Mouse (Mus musculus) embryonic facial prominence, embryonic 15.5 days (tissue): ENCODE measurements around the gene Adamts20. TPM values are rescaled to one million over a fixed set of nuclear protein-coding genes. Genes with fewer than 3 reads are reported as not detected.
A peak's percentile ranks its signal among the peaks of the same experiment; 100 is the strongest.

Experiments
- ATAC-seq: fragments of 200-750 bp; cut with Nextera tagmentation; 2 replicates; pipeline ENCODE4 v1.8.0; 2017; ENCODE audit warnings: low read depth, moderate TSS enrichment; ENCODE audit not compliant: insufficient number of reproducible peaks, low FRiP score, low TSS enrichment
- H3K27ac ChIP-seq: fragments of 300-500 bp; sonication (generic); replicated peaks from 2 replicates; pipeline ENCODE4 v1.5.1; 2015; ENCODE audit warnings: mild to moderate bottlenecking, inconsistent platforms
- H3K27me3 ChIP-seq: fragments of 300-500 bp; sonication (generic); 2 replicates; pipeline ENCODE4 v1.6.1; 2015; ENCODE audit warnings: inconsistent platforms
- H3K36me3 ChIP-seq: fragments of 300-500 bp; sonication (generic); 2 replicates; pipeline ENCODE4 v1.6.1; 2015; ENCODE audit warnings: mild to moderate bottlenecking, inconsistent platforms
- H3K4me1 ChIP-seq: fragments of 300-500 bp; sonication (generic); 2 replicates; pipeline ENCODE4 v1.6.1; 2015; ENCODE audit warnings: inconsistent platforms
- H3K4me2 ChIP-seq: fragments of 300-500 bp; sonication (generic); replicated peaks from 2 replicates; pipeline ENCODE4 v1.6.1; 2015; ENCODE audit warnings: mild to moderate bottlenecking, inconsistent platforms
- H3K4me3 ChIP-seq: fragments of 300-500 bp; sonication (generic); replicated peaks from 2 replicates; pipeline ENCODE4 v1.5.1; 2015; ENCODE audit warnings: mild to moderate bottlenecking, inconsistent platforms
- H3K9ac ChIP-seq: fragments of 300-500 bp; sonication (generic); 2 replicates; pipeline ENCODE4 v1.6.1; 2015; ENCODE audit warnings: inconsistent platforms
- H3K9me3 ChIP-seq: fragments of 300-500 bp; sonication (generic); replicated peaks from 2 replicates; pipeline ENCODE4 v1.6.1; 2016; ENCODE audit warnings: inconsistent platforms
- WGBS: fragments of 180-500 bp; shearing (Covaris S2); methylation state at CpG from one replicate; pipeline ENCODE4 v1.1.7; 2015; 5-methylcytosine and 5-hydroxymethylcytosine counted together
- polyA plus RNA-seq: library from polyadenylated mRNA; unstranded; fragments of >200 nt; fragmentation: Nextera tagmentation; extraction: Ambion mirVana; gene quantifications from 2 replicates; pipeline ENCODE4 v1.2.1, GENCODE M21; 2015

The Adamts20 gene
- polyA plus RNA-seq, 1 experiment from 2014 or later, result 8.7 TPM

DNA sequence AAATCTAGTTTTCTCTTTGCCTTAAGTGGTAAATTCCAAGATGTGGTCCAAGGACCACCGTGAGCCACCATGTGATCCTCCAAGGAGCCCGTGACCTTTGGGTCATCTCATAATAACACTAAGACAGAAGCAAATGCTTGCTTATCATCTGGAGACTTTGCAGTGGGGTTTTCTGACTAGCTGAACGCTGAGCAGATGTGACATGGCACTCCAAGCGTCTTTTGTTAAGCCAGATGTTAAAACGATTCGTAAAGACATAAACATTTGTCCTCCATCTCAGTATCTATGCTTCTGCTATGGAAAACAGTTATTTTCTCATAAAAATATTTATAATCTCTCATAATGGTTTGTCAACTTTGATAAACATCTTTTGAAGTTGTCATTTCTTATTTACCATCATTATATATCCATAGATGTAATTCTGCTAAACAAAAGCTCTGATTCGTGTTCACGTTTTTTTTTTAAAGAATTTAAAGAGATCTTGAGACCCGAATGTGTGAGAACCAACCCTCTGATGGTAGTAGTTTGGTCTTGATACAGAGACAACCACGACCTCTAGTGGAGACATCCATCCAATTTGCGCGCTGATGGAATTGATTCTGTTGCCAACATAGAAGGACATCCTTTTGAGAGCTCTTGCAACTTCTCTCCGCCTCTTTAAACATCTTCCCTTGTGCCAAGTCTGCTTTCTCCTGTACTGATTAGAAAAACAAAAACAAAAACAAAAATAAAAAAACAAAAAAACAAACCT is 212.1 kb downstream of the Adamts20 start:
- no peaks in the 10 kb centered on the region for H3K27me3 ChIP-seq
- no peak overlapping the region for H3K4me3 ChIP-seq
- no peaks in the 10 kb centered on the region for H3K36me3 ChIP-seq
- no peaks in the 10 kb centered on the region for H3K9me3 ChIP-seq
- no peak overlapping the region for H3K9ac ChIP-seq
- H3K27ac ChIP-seq, result no peak overlapping the region
- no peak for ATAC-seq
- H3K4me1 ChIP-seq, result peaks cover 9% of the 10 kb centered on the region; the same call in 1 of the 2 replicates
- WGBS, result 55% methylated on average over 13 of the region's 13 CpGs
- H3K4me2 ChIP-seq, result no peak overlapping the region

DNA sequence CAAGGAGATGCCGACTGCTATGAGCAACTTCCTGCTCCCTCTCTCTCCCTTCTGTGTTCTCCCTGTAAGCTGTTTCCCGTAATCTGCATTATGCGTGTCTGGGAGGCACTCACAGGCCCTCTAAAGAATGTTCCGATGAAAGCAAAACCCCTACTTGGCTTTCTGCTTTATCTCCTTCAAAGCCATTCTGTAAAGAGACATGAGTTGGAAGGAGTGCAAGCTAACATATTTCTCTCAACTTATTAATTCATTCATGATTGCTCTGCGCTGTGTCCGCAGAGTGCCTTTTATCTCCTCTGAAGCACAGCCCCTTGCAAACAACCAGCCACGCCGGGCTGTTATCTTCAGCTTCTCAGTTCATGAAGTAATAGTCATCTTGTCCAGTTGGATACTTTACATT is 215.5 kb downstream of the Adamts20 start:
- H3K27ac ChIP-seq, result no peak overlapping the region
- H3K27me3 ChIP-seq, result no peaks in the 10 kb centered on the region
- no peak for ATAC-seq
- no peak overlapping the region for H3K4me2 ChIP-seq
- peaks cover 9% of the 10 kb centered on the region; the same call in 1 of the 2 replicates for H3K4me1 ChIP-seq
- H3K9ac ChIP-seq, result no peak overlapping the region
- H3K36me3 ChIP-seq, result no peaks in the 10 kb centered on the region
- no peak overlapping the region for H3K4me3 ChIP-seq
- WGBS, result 63% methylated on average over 8 of the region's 8 CpGs
- H3K9me3 ChIP-seq, result no peaks in the 10 kb centered on the region

DNA sequence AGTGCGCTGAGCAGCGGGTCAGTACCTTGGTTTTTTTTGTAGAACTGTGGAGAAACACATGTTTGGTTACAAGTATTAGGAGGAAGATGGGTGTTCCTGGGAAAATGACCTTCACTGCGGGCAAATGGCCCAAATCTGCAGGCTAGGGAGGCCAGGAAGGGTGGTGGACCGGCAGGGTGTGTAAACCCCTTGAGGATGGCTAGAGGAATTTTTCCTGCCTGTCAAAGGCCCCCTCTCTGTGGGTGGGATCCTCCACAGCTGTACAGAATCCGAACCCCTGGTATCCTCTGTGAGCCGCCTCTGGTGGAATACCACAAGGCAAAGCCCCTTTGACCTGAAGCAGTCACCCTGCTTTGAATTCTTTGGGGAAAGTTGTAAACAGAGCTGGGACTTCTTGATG is 216.8 kb downstream of the Adamts20 start:
- 51% methylated on average over 6 of the region's 6 CpGs for WGBS
- no peak overlapping the region for H3K27ac ChIP-seq

DNA sequence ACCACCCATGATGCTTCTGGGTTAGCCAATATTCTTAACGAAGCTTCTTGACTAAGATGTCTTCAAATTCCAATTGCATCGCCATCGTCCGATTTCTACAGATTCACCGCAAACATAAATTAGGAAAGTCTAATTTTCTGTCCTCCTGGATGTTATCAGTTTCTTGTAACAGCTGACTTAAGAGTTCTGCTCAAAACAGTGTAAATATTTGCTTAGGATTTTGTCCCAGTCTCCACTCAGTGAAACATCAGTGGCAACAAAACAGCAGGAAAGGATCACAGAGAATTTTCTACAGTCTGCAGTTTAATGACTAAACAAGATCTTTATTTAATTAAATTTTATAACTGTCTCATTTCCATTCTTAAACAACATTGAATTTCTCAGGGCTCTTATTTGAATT is 218.5 kb downstream of the Adamts20 start:
- Histone ChIP-seq H3K27me3 (no peaks in the 10 kb centered on the region), H3K9me3 (no peaks in the 10 kb centered on the region), H3K4me1 (no peaks in the 10 kb centered on the region), H3K36me3 (no peaks in the 10 kb centered on the region), H3K27ac (no peak overlapping the region), H3K9ac (no peak overlapping the region), H3K4me2 (no peak overlapping the region), H3K4me3 (no peak overlapping the region)
- ATAC-seq, result no peak
- WGBS, result 77% methylated on average over 5 of the region's 5 CpGs

More for the DNA sequence above, 216.8 kb downstream of the Adamts20 start:
- Histone ChIP-seq H3K4me3 (no peak overlapping the region), H3K4me2 (no peak overlapping the region), H3K4me1 (no peaks in the 10 kb centered on the region), H3K9me3 (no peaks in the 10 kb centered on the region), H3K27me3 (no peaks in the 10 kb centered on the region), H3K9ac (no peak overlapping the region), H3K36me3 (no peaks in the 10 kb centered on the region)
- no peak for ATAC-seq

DNA sequence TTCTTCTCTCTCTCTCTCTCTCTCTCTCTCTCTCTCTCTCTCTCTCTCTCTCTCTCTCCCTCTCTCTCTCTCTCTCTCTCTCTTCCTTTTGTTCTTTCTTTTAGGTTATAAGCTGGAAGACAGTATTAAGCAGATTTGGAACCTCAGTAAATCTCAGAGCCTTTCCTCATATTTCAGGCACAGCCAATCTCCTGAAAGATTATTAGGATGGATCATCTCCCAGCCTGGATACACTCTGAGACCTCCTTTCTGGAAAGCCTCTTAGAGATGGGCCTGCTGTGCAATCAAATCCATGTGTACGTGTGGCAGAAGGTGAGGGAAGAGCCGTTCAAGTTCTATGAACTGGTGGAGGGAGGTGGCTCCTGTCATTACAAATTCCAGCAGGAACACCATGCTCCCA is 220.9 kb downstream of the Adamts20 start:
- no peak overlapping the region for H3K4me2 ChIP-seq
- ATAC-seq, result no peak
- no peaks in the 10 kb centered on the region for H3K9me3 ChIP-seq
- H3K9ac ChIP-seq, result no peak overlapping the region
- no peak overlapping the region for H3K4me3 ChIP-seq
- no peaks in the 10 kb centered on the region for H3K27me3 ChIP-seq
- H3K36me3 ChIP-seq, result no peaks in the 10 kb centered on the region
- no peaks in the 10 kb centered on the region for H3K4me1 ChIP-seq
- WGBS, result 69% methylated on average over 2 of the region's 2 CpGs
- H3K27ac ChIP-seq, result no peak overlapping the region

DNA sequence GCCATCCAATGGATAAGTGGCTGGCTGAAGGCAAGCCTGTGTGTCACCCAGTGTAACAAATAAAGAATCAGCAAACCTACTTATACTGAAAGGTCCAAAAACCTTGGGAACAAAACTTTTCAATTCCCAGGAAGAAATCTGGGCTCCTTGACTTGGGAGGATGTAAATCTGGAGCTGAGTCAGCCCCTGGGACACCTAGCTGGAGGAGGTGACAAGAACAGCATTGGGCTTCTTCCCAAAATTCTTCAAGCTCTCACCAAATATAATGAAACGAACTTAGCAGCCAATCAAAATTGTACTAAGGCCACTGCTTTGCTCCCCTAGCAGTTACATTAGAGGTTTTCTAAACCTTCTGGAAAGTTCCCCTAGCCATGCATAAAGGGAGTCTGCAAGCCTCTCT is 223.1 kb downstream of the Adamts20 start:
- WGBS, result 83% methylated on average over 1 of the region's 1 CpGs
- Histone ChIP-seq H3K9ac (no peak overlapping the region), H3K27ac (no peak overlapping the region), H3K4me1 (no peaks in the 10 kb centered on the region), H3K9me3 (no peaks in the 10 kb centered on the region), H3K27me3 (no peaks in the 10 kb centered on the region), H3K36me3 (no peaks in the 10 kb centered on the region), H3K4me2 (no peak overlapping the region), H3K4me3 (no peak overlapping the region)
- no peak for ATAC-seq

DNA sequence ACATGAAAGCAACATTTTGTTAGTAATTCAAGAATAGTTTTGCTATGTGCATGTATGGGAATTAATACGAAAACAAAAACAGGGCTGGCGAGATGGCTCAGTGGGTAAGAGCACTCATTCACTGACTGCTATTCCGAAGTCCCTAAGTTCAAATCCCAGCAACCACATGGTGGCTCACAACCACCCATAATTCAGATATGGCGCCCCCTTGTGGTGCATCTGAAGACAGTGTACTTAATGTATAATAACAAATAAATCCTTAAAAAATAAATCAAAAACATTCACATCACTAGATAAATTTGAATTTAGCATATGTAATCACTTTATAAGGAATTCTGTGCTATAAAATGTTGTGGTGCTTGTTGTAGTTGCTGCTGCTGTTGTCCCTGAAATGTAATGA is 225.6 kb downstream of the Adamts20 start:
- 80% methylated on average over 4 of the region's 4 CpGs for WGBS
- H3K4me3 ChIP-seq, result no peak overlapping the region
- H3K9ac ChIP-seq, result no peak overlapping the region
- H3K27ac ChIP-seq, result no peak overlapping the region
- H3K9me3 ChIP-seq, result no peaks in the 10 kb centered on the region
- no peaks in the 10 kb centered on the region for H3K36me3 ChIP-seq
- no peak for ATAC-seq
- no peak overlapping the region for H3K4me2 ChIP-seq
- no peaks in the 10 kb centered on the region for H3K4me1 ChIP-seq
- H3K27me3 ChIP-seq, result no peaks in the 10 kb centered on the region

DNA sequence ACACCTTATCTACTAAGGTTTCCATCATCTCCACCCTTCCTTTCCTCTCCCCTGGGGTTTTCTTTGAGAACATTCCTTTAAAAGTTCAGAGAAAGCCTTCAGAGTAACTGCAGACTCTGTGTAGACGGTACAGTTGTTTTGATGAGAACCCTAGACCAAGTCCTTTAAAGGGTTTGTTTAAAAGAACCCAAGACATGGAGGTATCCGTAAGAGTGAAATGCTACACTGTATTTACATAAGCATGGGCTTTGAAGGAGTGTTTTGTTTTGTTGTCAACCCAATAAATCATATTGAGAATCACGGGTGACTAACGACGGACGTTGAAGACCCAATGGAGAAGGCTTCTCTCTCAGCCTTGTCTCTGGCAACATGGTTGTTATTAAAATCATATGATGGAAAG is 226.1 kb downstream of the Adamts20 start:
- H3K9me3 ChIP-seq, result no peaks in the 10 kb centered on the region
- H3K9ac ChIP-seq, result no peak overlapping the region
- 55% methylated on average over 6 of the region's 6 CpGs for WGBS
- no peaks in the 10 kb centered on the region for H3K4me1 ChIP-seq
- no peaks in the 10 kb centered on the region for H3K36me3 ChIP-seq
- no peak overlapping the region for H3K4me3 ChIP-seq
- no peak overlapping the region for H3K27ac ChIP-seq
- H3K4me2 ChIP-seq, result no peak overlapping the region
- no peaks in the 10 kb centered on the region for H3K27me3 ChIP-seq
- no peak for ATAC-seq

DNA sequence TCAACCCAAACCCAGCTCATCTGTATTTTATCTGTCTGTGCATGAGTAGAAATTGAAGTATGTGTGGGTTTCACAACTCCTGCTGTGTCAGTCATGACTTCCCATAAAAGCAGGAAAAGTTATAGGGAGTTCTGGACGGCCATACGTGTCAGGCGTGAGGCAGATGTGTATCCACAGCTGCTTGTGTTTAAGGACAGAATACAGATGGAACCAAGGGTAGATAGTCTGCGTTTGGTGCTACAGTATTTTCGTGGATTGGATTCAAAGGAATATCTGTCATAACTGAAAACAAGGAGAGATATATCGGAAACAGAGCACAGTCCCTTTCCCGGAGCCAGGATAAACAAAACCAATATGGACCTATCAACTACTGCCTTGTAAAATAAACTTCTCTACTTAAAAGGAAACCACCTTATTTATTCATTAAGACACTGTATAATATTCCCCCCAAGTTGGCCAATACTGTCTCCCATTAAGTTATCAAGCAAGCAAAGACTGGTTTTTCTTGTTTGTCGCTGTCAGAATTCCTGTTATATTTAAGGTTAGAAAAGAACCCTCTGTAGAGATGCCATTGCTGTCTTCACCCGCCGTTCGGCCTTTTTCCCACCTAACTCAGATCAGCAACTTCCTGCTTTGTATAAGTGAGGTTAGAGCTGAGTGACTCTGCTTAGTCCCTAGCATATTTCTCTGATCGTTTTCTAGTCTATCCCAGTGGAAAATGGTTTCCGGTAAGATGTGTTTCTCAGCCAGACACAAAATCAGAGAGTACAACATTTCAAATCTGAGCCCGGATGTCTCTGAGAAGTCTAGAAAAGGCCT is 227.0 kb downstream of the Adamts20 start:
- no peaks in the 10 kb centered on the region for H3K27me3 ChIP-seq
- H3K4me3 ChIP-seq, result no peak overlapping the region
- H3K36me3 ChIP-seq, result no peaks in the 10 kb centered on the region
- ATAC-seq, result no peak
- no peak overlapping the region for H3K9ac ChIP-seq
- no peaks in the 10 kb centered on the region for H3K9me3 ChIP-seq
- H3K27ac ChIP-seq, result peak overlapping the region; percentile 72
- no peaks in the 10 kb centered on the region for H3K4me1 ChIP-seq
- no peak overlapping the region for H3K4me2 ChIP-seq
- 45% methylated on average over 14 of the region's 14 CpGs for WGBS

DNA sequence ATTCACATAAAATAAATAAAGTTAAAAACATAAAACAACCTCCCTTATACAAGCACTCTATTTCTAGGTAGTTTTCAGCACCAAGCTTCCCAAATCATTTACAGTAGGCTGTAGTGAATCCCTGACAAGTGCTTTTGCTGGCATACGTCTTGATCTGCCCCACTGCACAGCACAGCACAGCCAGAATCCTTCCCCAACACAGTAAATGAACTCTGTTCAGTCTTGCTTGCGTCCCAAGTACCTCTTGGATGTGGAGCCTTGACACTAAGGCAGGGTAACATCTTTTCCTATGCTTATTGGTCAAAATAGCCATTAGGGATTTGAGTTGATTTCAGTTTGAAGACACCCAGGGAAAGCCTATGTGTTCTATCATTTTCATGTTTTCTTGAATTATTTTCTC is 228.5 kb downstream of the Adamts20 start:
- 77% methylated on average over 2 of the region's 2 CpGs for WGBS
- Histone ChIP-seq H3K27ac (no peak overlapping the region), H3K9me3 (no peaks in the 10 kb centered on the region)

DNA sequence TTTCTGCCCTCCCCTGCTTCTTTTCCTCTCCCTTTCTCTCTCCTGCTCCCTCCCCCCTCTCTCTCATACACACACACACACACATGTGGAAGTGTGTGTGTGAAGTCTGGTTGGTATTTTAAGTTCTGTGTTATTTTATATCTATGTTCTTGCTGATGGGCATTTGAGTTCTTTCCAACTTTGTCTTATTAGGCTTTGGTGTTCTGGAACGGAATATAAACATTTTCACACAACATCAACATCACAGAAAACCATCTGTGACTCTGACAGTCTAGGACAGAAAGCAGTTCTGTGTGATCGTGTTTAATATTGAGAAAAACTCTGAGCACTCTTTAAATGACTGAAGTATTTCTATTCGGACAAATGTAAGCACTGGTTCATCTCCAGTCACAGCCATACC is 229.1 kb downstream of the Adamts20 start:
- H3K4me2 ChIP-seq, result no peak overlapping the region
- H3K4me1 ChIP-seq, result no peaks in the 10 kb centered on the region
- H3K27me3 ChIP-seq, result no peaks in the 10 kb centered on the region
- no peak overlapping the region for H3K9ac ChIP-seq
- no peak overlapping the region for H3K27ac ChIP-seq
- H3K36me3 ChIP-seq, result no peaks in the 10 kb centered on the region
- 41% methylated on average over 3 of the region's 3 CpGs for WGBS
- no peak overlapping the region for H3K4me3 ChIP-seq
- no peaks in the 10 kb centered on the region for H3K9me3 ChIP-seq
- ATAC-seq, result no peak

More for the DNA sequence above, 228.5 kb downstream of the Adamts20 start:
- ATAC-seq, result no peak
- no peaks in the 10 kb centered on the region for H3K4me1 ChIP-seq
- no peak overlapping the region for H3K4me2 ChIP-seq
- H3K4me3 ChIP-seq, result no peak overlapping the region
- H3K9ac ChIP-seq, result no peak overlapping the region
- H3K27me3 ChIP-seq, result no peaks in the 10 kb centered on the region
- H3K36me3 ChIP-seq, result no peaks in the 10 kb centered on the region
